30 mouse cellular contexts compared by ENCODE assay signal in genomic region chr11:65497979-65498378, GRCm38 (mm10).
"Had no signal": no experiment of that assay in that cellular context is flagged by ENCODE, and none has a peak within 500 bp of the region (broad histone marks: within the 10 kb centered on the region; RNA-seq: fewer than 3 reads in every experiment).

No protein-coding gene starts in this region.

- H3K27ac ChIP-seq: heart, embryonic 13.5 days; heart, embryonic 15.5 days; hindbrain, embryonic 10.5 days; hindbrain, embryonic 12.5 days; hindbrain, embryonic 13.5 days; hindbrain, embryonic 14.5 days; hindbrain, embryonic 15.5 days; hindbrain, postnatal 0 days; intestine, embryonic 15.5 days; kidney, embryonic 15.5 days; kidney, postnatal 0 days; layer of hippocampus, adult 2 months; left cerebral cortex, adult 2 months had no signal

- H3K9me3 ChIP-seq: heart, embryonic 12.5 days; heart, embryonic 13.5 days; heart, embryonic 15.5 days; hindbrain, embryonic 10.5 days; hindbrain, embryonic 12.5 days; hindbrain, embryonic 13.5 days; hindbrain, embryonic 15.5 days; intestine, embryonic 15.5 days; kidney, embryonic 15.5 days had no signal

- H3K4me3 ChIP-seq: heart, embryonic 12.5 days; heart, embryonic 13.5 days; heart, embryonic 15.5 days; hindbrain, embryonic 10.5 days; hindbrain, embryonic 12.5 days; hindbrain, embryonic 13.5 days; hindbrain, embryonic 15.5 days; intestine, embryonic 15.5 days; kidney, embryonic 15.5 days; layer of hippocampus, adult 2 months; left cerebral cortex, adult 2 months had no signal

- H3K36me3 ChIP-seq: heart, embryonic 12.5 days; heart, embryonic 13.5 days; heart, embryonic 15.5 days; hindbrain, embryonic 10.5 days; hindbrain, embryonic 12.5 days; hindbrain, embryonic 13.5 days; hindbrain, embryonic 15.5 days; intestine, embryonic 15.5 days; kidney, embryonic 15.5 days had no signal

- DNase-seq: heart, postnatal 10 days; heart, postnatal 14 days; heart, postnatal 36 days; heart, postnatal 4 days; kidney, adult 11 months; kidney, adult 18-20 months; kidney, adult 2 months; kidney, adult 8-10 months; kidney, adult 9 months; kidney, postnatal 10 days; kidney, postnatal 14 days; kidney, postnatal 25 days; kidney, postnatal 36 days; kidney, postnatal 4 days; layer of hippocampus, adult 9-11 months; layer of hippocampus, postnatal 36 days had no signal

- H3K9ac ChIP-seq: heart, embryonic 12.5 days; heart, embryonic 13.5 days; heart, embryonic 15.5 days; hindbrain, embryonic 12.5 days; hindbrain, embryonic 13.5 days; hindbrain, embryonic 14.5 days; hindbrain, embryonic 15.5 days; intestine, embryonic 15.5 days; kidney, embryonic 15.5 days had no signal

- H3K27me3 ChIP-seq: heart, embryonic 12.5 days; heart, embryonic 13.5 days; hindbrain, embryonic 12.5 days; hindbrain, embryonic 13.5 days; hindbrain, embryonic 15.5 days; intestine, embryonic 15.5 days; kidney, embryonic 15.5 days had no signal
